Mouse (Mus musculus) limb, embryonic 12.5 days (tissue): ENCODE results near the gene Cdk17. TPM values are rescaled to one million over a fixed set of nuclear protein-coding genes. Genes with fewer than 3 reads are reported as not detected.
A peak's percentile ranks its signal among the peaks of the same experiment; 100 is the strongest.

Experiments
- ATAC-seq: fragments of 200-750 bp; cut with Nextera tagmentation; 2 replicates; pipeline ENCODE4 v1.8.0; 2017; ENCODE audit warnings: low read depth, moderate TSS enrichment; ENCODE audit not compliant: insufficient number of reproducible peaks, insufficient read depth, low FRiP score, low TSS enrichment
- H3K27ac ChIP-seq: fragments of 300-500 bp; sonication (generic); 2 replicates; pipeline ENCODE4 v1.5.1; 2016; ENCODE audit warnings: mild to moderate bottlenecking, moderate library complexity
- H3K27me3 ChIP-seq: fragments of 300-500 bp; sonication (generic); 2 replicates; pipeline ENCODE4 v1.6.1; 2016; ENCODE audit warnings: mild to moderate bottlenecking, moderate library complexity
- H3K36me3 ChIP-seq: fragments of 300-500 bp; sonication (generic); 2 replicates; pipeline ENCODE4 v1.6.1; 2016; ENCODE audit warnings: mild to moderate bottlenecking, moderate library complexity
- H3K4me1 ChIP-seq: fragments of 300-500 bp; sonication (generic); replicated peaks from 2 replicates; pipeline ENCODE4 v1.6.1; 2016
- H3K4me2 ChIP-seq: fragments of 300-500 bp; sonication (generic); 2 replicates; pipeline ENCODE4 v1.6.1; 2016; ENCODE audit warnings: mild to moderate bottlenecking, moderate library complexity
- H3K4me3 ChIP-seq: fragments of 300-500 bp; sonication (generic); replicated peaks from 2 replicates; pipeline ENCODE4 v1.5.1; 2016; ENCODE audit warnings: mild to moderate bottlenecking
- H3K9ac ChIP-seq: fragments of 300-500 bp; sonication (generic); replicated peaks from 2 replicates; pipeline ENCODE4 v1.6.1; 2016; ENCODE audit warnings: mild to moderate bottlenecking, moderate library complexity
- H3K9me3 ChIP-seq: fragments of 300-500 bp; sonication (generic); 2 replicates; pipeline ENCODE4 v1.6.1; 2016; ENCODE audit warnings: mild to moderate bottlenecking, moderate library complexity
- WGBS: fragments of 180-500 bp; shearing (Covaris S2); methylation state at CpG from one replicate; pipeline ENCODE4 v1.1.7; 2016; 5-methylcytosine and 5-hydroxymethylcytosine counted together
- polyA plus RNA-seq: library from polyadenylated mRNA; unstranded; fragments of >200 nt; fragmentation: Nextera tagmentation; extraction: Ambion mirVana; gene quantifications from 2 replicates; pipeline ENCODE4 v1.2.1, GENCODE M21; 2016

Gene Cdk17
- polyA plus RNA-seq, 1 experiment from 2014 or later: 22.2 TPM

DNA sequence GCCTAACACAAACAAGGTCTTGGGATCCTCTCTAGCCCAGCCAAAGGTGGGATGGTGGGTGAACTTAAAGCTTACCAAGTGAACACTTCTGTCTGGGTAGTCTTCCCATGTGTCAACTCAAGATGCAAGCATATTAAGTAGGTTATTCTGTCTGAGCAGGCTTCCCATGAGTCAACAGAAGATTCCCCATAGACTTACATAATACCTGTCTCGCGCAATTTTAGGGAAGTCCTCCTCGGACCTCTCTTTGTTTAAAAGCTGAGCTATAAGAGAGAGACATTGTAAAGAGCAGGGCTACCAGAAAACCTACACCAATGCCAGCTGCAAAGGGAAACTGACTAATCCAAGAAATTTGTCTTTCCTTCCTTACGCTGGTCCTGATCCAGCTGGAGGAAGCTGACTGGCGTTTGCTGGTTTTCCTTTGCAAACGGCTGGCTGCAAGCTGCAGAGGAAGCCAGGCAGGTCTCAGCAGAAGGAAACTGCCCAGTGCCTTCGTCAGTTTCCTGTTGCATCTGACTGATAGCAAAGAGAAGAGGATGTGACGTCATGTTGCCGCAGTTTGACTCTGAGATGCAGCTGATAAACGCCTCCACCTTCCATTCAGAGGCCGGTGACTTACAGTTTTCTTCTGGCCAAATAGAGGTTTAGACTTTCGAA is 36.6 kb upstream of the Cdk17 start:
- no peak overlapping the region for H3K9ac ChIP-seq
- 0 out of 2 replicates have a peak, but pooled peaks cover 3% of the 10 kb centered on the region for H3K4me1 ChIP-seq
- no peaks in the 10 kb centered on the region for H3K36me3 ChIP-seq
- H3K27me3 ChIP-seq: no peaks in the 10 kb centered on the region
- H3K4me2 ChIP-seq: no peak overlapping the region
- H3K27ac ChIP-seq: peak overlapping the region; percentile 37; the same call in 1 of the 2 replicates
- no peak for ATAC-seq
- no peaks in the 10 kb centered on the region for H3K9me3 ChIP-seq
- H3K4me3 ChIP-seq: no peak overlapping the region
- WGBS: 72% methylated on average over 12 of the region's 12 CpGs

- 85% methylated on average over 3 of the region's 3 CpGs for WGBS
Measured at GRCm38 (mm10) chr10:93126025-93126424, 34.6 kb upstream of the Cdk17 start.

DNA sequence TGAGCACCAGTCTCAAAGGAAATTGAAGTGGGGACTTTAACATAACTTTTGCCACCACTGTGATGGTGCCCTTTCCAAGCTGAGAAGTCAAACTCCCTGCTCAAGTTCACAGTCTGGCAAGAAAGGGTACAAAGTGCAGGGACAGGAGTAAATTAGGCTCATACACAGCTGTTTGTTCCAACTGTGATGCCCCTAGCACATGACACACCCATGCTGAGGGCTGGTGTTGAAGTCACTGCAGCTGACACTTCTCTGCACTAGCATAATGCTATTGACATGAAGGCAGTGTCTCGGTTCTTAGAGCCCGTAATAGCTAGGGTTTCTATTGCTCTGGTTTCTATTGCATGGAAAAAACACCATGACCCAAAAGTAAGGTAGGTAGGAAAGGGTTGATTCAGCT is 32.1 kb upstream of the Cdk17 start:
- Histone ChIP-seq H3K9me3 (no peaks in the 10 kb centered on the region), H3K4me2 (no peak overlapping the region), H3K27ac (no peak overlapping the region), H3K4me1 (0 out of 2 replicates have a peak, but pooled peaks cover 3% of the 10 kb centered on the region), H3K27me3 (no peaks in the 10 kb centered on the region), H3K9ac (no peak overlapping the region), H3K36me3 (no peaks in the 10 kb centered on the region), H3K4me3 (no peak overlapping the region)
- WGBS: 79% methylated on average over 2 of the region's 2 CpGs
- no peak for ATAC-seq

More at GRCm38 (mm10) chr10:93126025-93126424, 34.6 kb upstream of the Cdk17 start:
- H3K4me1 ChIP-seq: 0 out of 2 replicates have a peak, but pooled peaks cover 3% of the 10 kb centered on the region
- no peaks in the 10 kb centered on the region for H3K36me3 ChIP-seq
- H3K27ac ChIP-seq: no peak overlapping the region
- no peak for ATAC-seq
- no peak overlapping the region for H3K4me2 ChIP-seq
- no peak overlapping the region for H3K4me3 ChIP-seq
- H3K9ac ChIP-seq: no peak overlapping the region
- no peaks in the 10 kb centered on the region for H3K27me3 ChIP-seq
- no peaks in the 10 kb centered on the region for H3K9me3 ChIP-seq

GRCm38 (mm10) chr10:93129345-93129744 is 31.3 kb upstream of the Cdk17 start:
- no peak for ATAC-seq
- H3K9me3 ChIP-seq: no peaks in the 10 kb centered on the region
- 91% methylated on average over 1 of the region's 1 CpGs for WGBS
- 0 out of 2 replicates have a peak, but pooled peaks cover under 1% of the 10 kb centered on the region for H3K4me1 ChIP-seq
- H3K4me2 ChIP-seq: no peak overlapping the region
- no peak overlapping the region for H3K4me3 ChIP-seq
- no peak overlapping the region for H3K27ac ChIP-seq
- H3K27me3 ChIP-seq: no peaks in the 10 kb centered on the region
- H3K9ac ChIP-seq: no peak overlapping the region
- no peaks in the 10 kb centered on the region for H3K36me3 ChIP-seq

- Histone ChIP-seq H3K27ac (no peak overlapping the region), H3K4me1 (no peaks in the 10 kb centered on the region), H3K27me3 (no peaks in the 10 kb centered on the region), H3K9ac (no peak overlapping the region), H3K9me3 (no peaks in the 10 kb centered on the region), H3K4me3 (no peak overlapping the region), H3K4me2 (no peak overlapping the region), H3K36me3 (no peaks in the 10 kb centered on the region)
- WGBS: 80% methylated on average over 9 of the region's 9 CpGs
- no peak for ATAC-seq
Measured at GRCm38 (mm10) chr10:93129904-93130455, 30.7 kb upstream of the Cdk17 start.

GRCm38 (mm10) chr10:93130456-93130940 is 30.2 kb upstream of the Cdk17 start:
- H3K27me3 ChIP-seq: no peaks in the 10 kb centered on the region
- H3K27ac ChIP-seq: no peak overlapping the region
- 79% methylated on average over 10 of the region's 10 CpGs for WGBS
- H3K9ac ChIP-seq: no peak overlapping the region
- H3K9me3 ChIP-seq: no peaks in the 10 kb centered on the region
- no peaks in the 10 kb centered on the region for H3K4me1 ChIP-seq
- H3K4me3 ChIP-seq: no peak overlapping the region
- H3K36me3 ChIP-seq: no peaks in the 10 kb centered on the region
- no peak for ATAC-seq
- no peak overlapping the region for H3K4me2 ChIP-seq

DNA sequence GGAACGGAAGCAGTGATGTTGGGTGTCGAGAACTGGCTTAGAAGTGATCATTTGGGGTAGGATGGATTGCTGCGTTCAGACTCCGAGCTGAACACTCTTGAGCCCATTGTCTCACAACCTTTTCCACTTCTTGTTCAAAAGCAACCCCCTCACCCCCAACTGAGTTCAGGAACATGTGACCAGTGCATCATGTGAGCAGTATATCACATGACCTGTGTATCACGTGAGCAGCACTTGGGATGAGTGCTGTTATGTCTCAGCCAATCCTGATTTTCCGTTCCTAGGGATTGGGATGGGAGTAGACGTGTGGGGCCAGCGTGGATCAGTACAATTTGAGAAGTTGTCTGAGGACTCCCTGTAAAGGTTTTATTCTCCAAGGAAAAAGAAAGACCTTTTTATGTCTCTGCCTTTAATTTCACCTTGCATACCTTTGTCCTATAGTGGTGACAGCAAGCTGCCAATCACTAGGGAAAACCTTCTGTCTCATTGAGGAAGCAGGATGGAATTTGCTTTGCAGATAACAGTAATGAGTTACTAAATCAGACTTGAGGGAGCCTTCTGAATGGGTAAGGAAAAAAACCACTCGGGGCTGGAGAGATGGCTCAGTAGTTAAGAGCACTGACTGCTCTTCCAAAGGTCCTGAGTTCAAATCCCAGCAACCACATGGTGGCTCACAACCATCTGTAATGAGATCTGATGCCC is 28.7 kb upstream of the Cdk17 start:
- H3K9ac ChIP-seq: no peak overlapping the region
- no peaks in the 10 kb centered on the region for H3K9me3 ChIP-seq
- WGBS: 89% methylated on average over 9 of the region's 9 CpGs
- H3K27me3 ChIP-seq: no peaks in the 10 kb centered on the region
- no peak overlapping the region for H3K4me3 ChIP-seq
- no peaks in the 10 kb centered on the region for H3K36me3 ChIP-seq
- H3K27ac ChIP-seq: no peak overlapping the region
- H3K4me1 ChIP-seq: no peaks in the 10 kb centered on the region
- ATAC-seq: no peak
- H3K4me2 ChIP-seq: no peak overlapping the region

GRCm38 (mm10) chr10:93138730-93139129 is 21.9 kb upstream of the Cdk17 start:
- 90% methylated on average over 3 of the region's 3 CpGs for WGBS
- no peak overlapping the region for H3K4me2 ChIP-seq
- ATAC-seq: no peak

GRCm38 (mm10) chr10:93140778-93141177 is 19.9 kb upstream of the Cdk17 start:
- 60% methylated on average over 4 of the region's 4 CpGs for WGBS
- H3K9me3 ChIP-seq: no peaks in the 10 kb centered on the region
- ATAC-seq: no peak
- no peak overlapping the region for H3K27ac ChIP-seq
- H3K4me2 ChIP-seq: no peak overlapping the region
- H3K4me1 ChIP-seq: no peaks in the 10 kb centered on the region
- no peak overlapping the region for H3K4me3 ChIP-seq
- no peak overlapping the region for H3K9ac ChIP-seq
- no peaks in the 10 kb centered on the region for H3K36me3 ChIP-seq
- no peaks in the 10 kb centered on the region for H3K27me3 ChIP-seq

More at GRCm38 (mm10) chr10:93138730-93139129, 21.9 kb upstream of the Cdk17 start:
- H3K4me3 ChIP-seq: no peak overlapping the region
- no peaks in the 10 kb centered on the region for H3K36me3 ChIP-seq
- no peaks in the 10 kb centered on the region for H3K4me1 ChIP-seq
- no peak overlapping the region for H3K27ac ChIP-seq
- no peak overlapping the region for H3K9ac ChIP-seq
- no peaks in the 10 kb centered on the region for H3K27me3 ChIP-seq
- H3K9me3 ChIP-seq: no peaks in the 10 kb centered on the region

- H3K9ac ChIP-seq: no peak overlapping the region
- H3K27me3 ChIP-seq: no peaks in the 10 kb centered on the region
- no peak for ATAC-seq
- no peak overlapping the region for H3K4me2 ChIP-seq
- H3K27ac ChIP-seq: no peak overlapping the region
- H3K9me3 ChIP-seq: no peaks in the 10 kb centered on the region
- H3K4me1 ChIP-seq: no peaks in the 10 kb centered on the region
- no peak overlapping the region for H3K4me3 ChIP-seq
- H3K36me3 ChIP-seq: no peaks in the 10 kb centered on the region
- WGBS: 64% methylated on average over 8 of the region's 8 CpGs
Measured at GRCm38 (mm10) chr10:93142600-93143284, 17.9 kb upstream of the Cdk17 start.
